Mouse (Mus musculus): ENCODE measurements at regions not wholly inside any gene's neighbourhood (a gene's known extent, or its start where the extent isn't known, plus 50 kb on each side); places are given as distances from the start of the nearest gene placed in this dataset.
A peak's percentile ranks its signal among the peaks of the same experiment; 100 is the strongest.

- DNase-seq (ENCODE audit: low read depth, low spot score) (no peak), ATAC-seq (no peak)
- ChIA-PET POLR2A (no interaction called here), CTCF (interaction anchor here (1.0 to 1.9 kb wide), 2 partner anchors 10 to 15 kb away, joined by 4 to 8 read pairs; no protein-coding TSS in a partner anchor)
- no peak for TF ChIP-seq CTCF (IDR thresholded peaks at IDR 0.05)
- in situ Hi-C loops (cut with MboI; ENCODE audit: low pct_unique_long_range_greater_than_20kb), result no loop called here
- H3K27me3 ChIP-seq, result no peaks in the 10 kb centered on the region
Observed at GRCm38 (mm10) chr9:14190660-14191059, 84.2 kb upstream of the Sesn3 start.

- DNase-seq (ENCODE audit: low read depth, low spot score) (no peak), ATAC-seq (no peak)
- in situ Hi-C loops (cut with MboI; ENCODE audit: low pct_unique_long_range_greater_than_20kb), result loop anchor here (5.0 kb wide), 1 partner anchor 132 kb away; no protein-coding TSS in a partner anchor
- TF ChIP-seq CTCF (IDR thresholded peaks at IDR 0.05), result no peak
- ChIA-PET POLR2A (no interaction called here), CTCF (interaction anchor here (1.6 kb wide), 1 partner anchor 20 kb away, joined by 3 read pairs; no protein-coding TSS in a partner anchor)
- no peaks in the 10 kb centered on the region for H3K27me3 ChIP-seq
Observed at GRCm38 (mm10) chr9:14194748-14195147, 80.1 kb upstream of the Sesn3 start.

- POLR2A ChIA-PET, result interaction anchor here (1.2 kb wide), 1 partner anchor 16 kb away, joined by 3 read pairs; no protein-coding TSS in a partner anchor
- CTCF ChIA-PET, result interaction anchor here (1.0 to 2.0 kb wide), 3 partner anchors 11 to 309 kb away, joined by 3 to 7 read pairs (median 4); partner anchors contain the start of gene Sesn3
- in situ Hi-C loops (cut with MboI; ENCODE audit: low pct_unique_long_range_greater_than_20kb), result loop anchor here (5.0 kb wide), 1 partner anchor 137 kb away; no protein-coding TSS in a partner anchor
- no peak for DNase-seq (ENCODE audit: low read depth, low spot score)
- H3K27me3 ChIP-seq, result no peaks in the 10 kb centered on the region
- ATAC-seq, result no peak
- no peak for TF ChIP-seq CTCF (IDR thresholded peaks at IDR 0.05)
Observed at GRCm38 (mm10) chr9:14199116-14199515, 75.8 kb upstream of the Sesn3 start.

DNA sequence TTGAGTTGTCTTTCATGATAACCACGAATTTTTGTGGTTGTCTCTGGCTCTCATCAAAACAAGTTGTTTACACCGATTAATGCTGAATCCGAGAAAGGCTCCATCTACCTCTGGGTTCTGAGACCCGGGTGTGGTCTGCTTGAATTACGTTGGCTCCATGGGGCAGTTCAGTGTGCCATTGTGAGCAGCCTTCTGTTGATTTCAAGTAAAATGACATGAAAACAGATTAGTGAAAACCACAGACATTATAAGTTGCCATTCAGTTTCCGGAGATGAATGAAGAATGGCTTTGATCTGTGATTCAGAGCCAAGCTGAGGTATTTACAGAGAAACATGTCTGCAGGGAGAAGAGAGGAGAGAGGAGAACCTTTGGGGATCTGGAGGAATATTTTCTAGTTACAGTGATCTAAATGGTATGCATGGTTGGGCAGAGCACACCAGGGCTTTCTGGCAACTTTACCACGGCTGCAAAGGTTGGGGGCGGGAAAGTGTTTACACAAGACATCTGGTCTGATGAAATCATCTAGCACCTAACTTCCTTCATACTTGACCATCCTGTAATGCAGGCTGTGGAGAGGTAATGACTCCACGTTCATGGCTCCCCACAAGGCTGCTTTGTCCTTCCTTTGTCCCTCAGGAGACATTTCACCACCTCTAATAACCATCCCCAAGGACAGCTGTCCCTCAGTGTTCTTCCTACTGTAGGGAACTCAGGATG, 74.7 kb upstream of the Sesn3 start:
- in situ Hi-C loops (cut with MboI; ENCODE audit: low pct_unique_long_range_greater_than_20kb), result loop anchor here (5.0 kb wide), 1 partner anchor 138 kb away; no protein-coding TSS in a partner anchor
- DNase-seq (ENCODE audit: low read depth, low spot score), result peak; percentile 77
- no peak for TF ChIP-seq CTCF (IDR thresholded peaks at IDR 0.05)
- ChIA-PET CTCF (interaction anchor here (1.0 to 3.3 kb wide), 3 partner anchors 11 to 310 kb away, joined by 4 to 10 read pairs (median 7); no protein-coding TSS in a partner anchor), POLR2A (no interaction called here)
- no peaks in the 10 kb centered on the region for H3K27me3 ChIP-seq
- peak; percentile 73 for ATAC-seq

DNA sequence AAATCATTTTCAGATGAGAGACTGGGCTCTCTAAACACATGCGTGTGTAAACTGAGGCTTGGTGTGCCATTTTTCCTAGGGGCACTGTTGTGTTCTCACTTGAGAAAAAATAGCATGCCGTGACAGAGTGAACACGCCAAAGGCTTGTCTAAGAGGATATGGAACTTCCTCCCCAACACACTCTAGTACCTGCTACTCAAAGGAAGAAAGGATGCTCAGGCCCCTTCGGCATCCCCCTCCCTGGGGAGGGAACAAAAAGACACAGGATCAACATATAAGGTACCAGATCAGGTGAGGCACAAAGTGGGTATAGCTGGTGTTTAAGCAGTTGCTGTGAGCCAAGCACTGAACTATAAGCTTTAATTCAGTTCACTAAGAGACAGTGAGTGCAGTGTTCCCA, 74.0 kb upstream of the Sesn3 start:
- in situ Hi-C loops (cut with MboI; ENCODE audit: low pct_unique_long_range_greater_than_20kb), result no loop called here
- ATAC-seq (no peak), DNase-seq (ENCODE audit: low read depth, low spot score) (no peak)
- no peaks in the 10 kb centered on the region for H3K27me3 ChIP-seq
- POLR2A ChIA-PET, result no interaction called here
- no peak for TF ChIP-seq CTCF (IDR thresholded peaks at IDR 0.05)
- CTCF ChIA-PET, result interaction anchor here (1.0 to 3.3 kb wide), 3 partner anchors 9 to 311 kb away, joined by 3 to 10 read pairs (median 4); no protein-coding TSS in a partner anchor

GRCm38 (mm10) chr9:14202551-14203306, 72.1 kb upstream of the Sesn3 start:
- in situ Hi-C loops (cut with MboI; ENCODE audit: low pct_unique_long_range_greater_than_20kb), result no loop called here
- ATAC-seq (no peak), DNase-seq (ENCODE audit: low read depth, low spot score) (no peak)
- no peak for TF ChIP-seq CTCF (IDR thresholded peaks at IDR 0.05)
- POLR2A ChIA-PET, result no interaction called here
- CTCF ChIA-PET, result interaction anchor here (1.2 to 3.3 kb wide), 4 partner anchors 9 to 36 kb away, joined by 3 to 10 read pairs (median 3); no protein-coding TSS in a partner anchor
- no peaks in the 10 kb centered on the region for H3K27me3 ChIP-seq

- CTCF ChIA-PET, result interaction anchor here (3.3 kb wide), 1 partner anchor 8 kb away, joined by 10 read pairs; no protein-coding TSS in a partner anchor
- in situ Hi-C loops (cut with MboI; ENCODE audit: low pct_unique_long_range_greater_than_20kb), result no loop called here
Observed at GRCm38 (mm10) chr9:14203307-14203695, 71.6 kb upstream of the Sesn3 start.

GRCm38 (mm10) chr9:14203768-14204416, 71.0 kb upstream of the Sesn3 start:
- no peaks in the 10 kb centered on the region for H3K27me3 ChIP-seq
- in situ Hi-C loops (cut with MboI; ENCODE audit: low pct_unique_long_range_greater_than_20kb), result no loop called here
- ChIA-PET POLR2A (no interaction called here), CTCF (no interaction called here)
- ATAC-seq (no peak), DNase-seq (ENCODE audit: low read depth, low spot score) (no peak)
- TF ChIP-seq CTCF (IDR thresholded peaks at IDR 0.05), result no peak

More at GRCm38 (mm10) chr9:14203307-14203695, 71.6 kb upstream of the Sesn3 start:
- POLR2A ChIA-PET, result no interaction called here
- TF ChIP-seq CTCF (IDR thresholded peaks at IDR 0.05), result no peak
- DNase-seq (ENCODE audit: low read depth, low spot score) (no peak), ATAC-seq (no peak)
- no peaks in the 10 kb centered on the region for H3K27me3 ChIP-seq

GRCm38 (mm10) chr9:14204817-14205216, 70.0 kb upstream of the Sesn3 start:
- ATAC-seq (no peak), DNase-seq (ENCODE audit: low read depth, low spot score) (no peak)
- in situ Hi-C loops (cut with MboI; ENCODE audit: low pct_unique_long_range_greater_than_20kb), result no loop called here
- CTCF ChIA-PET, result no interaction called here
- POLR2A ChIA-PET, result no interaction called here
- no peak for TF ChIP-seq CTCF (IDR thresholded peaks at IDR 0.05)
- no peaks in the 10 kb centered on the region for H3K27me3 ChIP-seq

DNA sequence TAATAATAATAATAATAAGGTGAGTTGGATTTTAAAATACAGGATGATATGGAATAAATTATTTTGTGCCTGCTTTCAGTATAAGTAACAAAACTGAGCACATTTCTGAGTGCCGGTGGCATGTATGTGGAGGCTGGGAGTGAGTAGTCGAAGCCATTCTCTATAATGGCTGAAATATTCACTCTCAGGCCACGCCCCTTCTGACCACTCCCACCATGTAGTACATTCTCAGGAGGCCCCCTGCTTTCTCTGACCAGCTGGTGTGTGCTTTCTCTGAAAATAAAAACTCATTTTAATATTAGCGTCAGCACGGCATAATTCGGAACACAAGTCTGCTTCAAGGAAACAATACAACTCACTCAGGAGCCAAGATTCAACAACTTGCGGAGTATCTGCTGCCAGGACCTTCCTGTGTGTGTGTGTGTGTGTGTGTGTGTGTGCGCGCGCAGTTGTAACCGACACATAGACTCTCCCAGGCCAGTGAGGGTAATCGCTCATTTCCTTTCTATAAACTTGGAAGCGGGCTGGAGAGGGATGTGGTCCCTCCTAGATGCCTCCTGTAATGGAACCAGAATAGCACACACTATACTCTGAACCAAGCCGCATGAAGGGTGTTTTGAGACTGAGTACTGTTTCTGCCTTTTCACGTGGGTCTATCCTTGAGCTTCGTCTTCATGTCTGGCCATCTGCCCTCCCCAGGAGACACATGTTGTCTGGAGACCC, 67.9 kb upstream of the Sesn3 start:
- DNase-seq (ENCODE audit: low read depth, low spot score) (no peak), ATAC-seq (no peak)
- POLR2A ChIA-PET, result no interaction called here

More for the DNA sequence above, 67.9 kb upstream of the Sesn3 start:
- CTCF ChIA-PET, result interaction anchor here (1.0 to 1.9 kb wide), 2 partner anchors 24 to 27 kb away, joined by 3 to 5 read pairs; no protein-coding TSS in a partner anchor
- in situ Hi-C loops (cut with MboI; ENCODE audit: low pct_unique_long_range_greater_than_20kb), result no loop called here
- no peaks in the 10 kb centered on the region for H3K27me3 ChIP-seq
- no peak for TF ChIP-seq CTCF (IDR thresholded peaks at IDR 0.05)
